Mouse (Mus musculus): ENCODE results near the gene Rpl29. TPM values are rescaled to one million over a fixed set of nuclear protein-coding genes. Genes with fewer than 3 reads are reported as not detected.

Gene Rpl29
- polyA plus RNA-seq, 1 experiment from 2014 or later = 648 TPM

GRCm38 (mm10) chr9:106473753-106474105 is 44.5 kb downstream of the Rpl29 start:
- 74% methylated on average over 5 of the region's 5 CpGs for WGBS
- peaks cover 48% of the 10 kb centered on the region for H3K4me1 ChIP-seq (replicated peaks)
- H3K27me3 ChIP-seq (replicated peaks) = no peaks in the 10 kb centered on the region
- no peaks in the 10 kb centered on the region for H3K36me3 ChIP-seq
- ATAC-seq (ENCODE audit: insufficient number of reproducible peaks, low FRiP score) = no peak
- no peaks in the 10 kb centered on the region for H3K9me3 ChIP-seq (replicated peaks)
- H3K9ac ChIP-seq = no peak overlapping the region
- no peak overlapping the region for H3K4me2 ChIP-seq
- H3K27ac ChIP-seq (ENCODE audit: poor library complexity, severe bottlenecking) = no peak overlapping the region
- H3K4me3 ChIP-seq = no peak overlapping the region

DNA sequence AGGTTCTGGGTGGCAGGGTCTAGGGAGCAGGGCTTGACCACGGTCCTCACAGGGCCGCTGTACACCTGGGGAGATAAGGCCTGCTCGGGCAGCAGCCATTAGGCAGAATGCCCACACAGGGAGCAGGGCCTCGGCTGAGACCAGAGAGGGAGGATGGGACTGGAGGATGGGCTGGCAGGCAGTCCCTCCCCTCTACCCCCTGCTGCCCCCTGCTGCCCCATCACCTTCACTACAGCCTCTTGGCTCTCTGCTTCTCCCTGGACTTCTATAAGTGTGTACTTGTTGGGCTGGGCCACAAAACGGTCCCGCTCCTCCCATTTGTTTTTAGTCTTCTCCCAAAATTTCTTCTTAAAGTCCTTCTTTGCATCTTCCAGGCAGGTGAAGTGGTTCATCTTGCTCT is 45.2 kb downstream of the Rpl29 start:
- peak overlapping the region; percentile 1; the same call in 1 of the 2 replicates for H3K4me2 ChIP-seq
- H3K27me3 ChIP-seq (replicated peaks) = no peaks in the 10 kb centered on the region
- WGBS = under 1% methylated on average over 6 of the region's 6 CpGs
- H3K9ac ChIP-seq = peak overlapping the region; percentile 44
- 0 out of 2 replicates have a peak, but pooled peaks have one; percentile 0 for ATAC-seq (ENCODE audit: insufficient number of reproducible peaks, low FRiP score)
- H3K9me3 ChIP-seq (replicated peaks) = no peaks in the 10 kb centered on the region
- H3K4me1 ChIP-seq (replicated peaks) = peaks cover 48% of the 10 kb centered on the region
- no peaks in the 10 kb centered on the region for H3K36me3 ChIP-seq
- H3K4me3 ChIP-seq = no peak overlapping the region
- H3K27ac ChIP-seq (ENCODE audit: poor library complexity, severe bottlenecking) = no peak overlapping the region

GRCm38 (mm10) chr9:106475046-106475445 is 45.8 kb downstream of the Rpl29 start:
- WGBS = 68% methylated on average over 7 of the region's 7 CpGs
- no peak for ATAC-seq (ENCODE audit: insufficient number of reproducible peaks, low FRiP score)
- Histone ChIP-seq H3K4me3 (no peak overlapping the region), H3K9ac (peak overlapping the region; percentile 44), H3K27me3 (replicated peaks) (no peaks in the 10 kb centered on the region), H3K4me1 (replicated peaks) (peaks cover 48% of the 10 kb centered on the region), H3K9me3 (replicated peaks) (no peaks in the 10 kb centered on the region), H3K27ac (ENCODE audit: poor library complexity, severe bottlenecking) (no peak overlapping the region), H3K4me2 (no peak overlapping the region), H3K36me3 (no peaks in the 10 kb centered on the region)

- Histone ChIP-seq H3K4me3 (peak within 1 kb of the TSS; percentile 77), H3K27ac (ENCODE audit: poor library complexity, severe bottlenecking) (no peak within 1 kb of the TSS), H3K4me2 (peak within 1 kb of the TSS; percentile 93), H3K4me1 (replicated peaks) (peaks cover 48% of the 10 kb centered on the region), H3K36me3 (peaks cover 5% of the 10 kb centered on the region; the same call in 1 of the 2 replicates), H3K9me3 (replicated peaks) (no peaks in the 10 kb centered on the region), H3K27me3 (replicated peaks) (no peaks in the 10 kb centered on the region), H3K9ac (peak within 1 kb of the TSS; percentile 50)
- 81% methylated on average over 10 of the region's 10 CpGs for WGBS
- no peak for ATAC-seq (ENCODE audit: insufficient number of reproducible peaks, low FRiP score)
These were observed 46.4 kb downstream of the Rpl29 start, which contains the start of gene Rrp9 for GRCm38 (mm10) chr9:106475663-106476001. Gene Rrp9 (plus strand): TSS chr9:106475963.

- 28% methylated on average over 16 of the region's 16 CpGs for WGBS
- Histone ChIP-seq H3K9me3 (replicated peaks) (no peaks in the 10 kb centered on the region), H3K4me3 (peak overlapping the region; percentile 77), H3K4me2 (peak overlapping the region; percentile 93), H3K36me3 (peaks cover 11% of the 10 kb centered on the region), H3K27ac (ENCODE audit: poor library complexity, severe bottlenecking) (no peak overlapping the region), H3K27me3 (replicated peaks) (no peaks in the 10 kb centered on the region), H3K4me1 (replicated peaks) (peaks cover 48% of the 10 kb centered on the region), H3K9ac (peak overlapping the region; percentile 50; the same call in 1 of the 2 replicates)
- peak; percentile 12 for ATAC-seq (ENCODE audit: insufficient number of reproducible peaks, low FRiP score)
These were observed 47.0 kb downstream of the Rpl29 start for GRCm38 (mm10) chr9:106476002-106476923.

DNA sequence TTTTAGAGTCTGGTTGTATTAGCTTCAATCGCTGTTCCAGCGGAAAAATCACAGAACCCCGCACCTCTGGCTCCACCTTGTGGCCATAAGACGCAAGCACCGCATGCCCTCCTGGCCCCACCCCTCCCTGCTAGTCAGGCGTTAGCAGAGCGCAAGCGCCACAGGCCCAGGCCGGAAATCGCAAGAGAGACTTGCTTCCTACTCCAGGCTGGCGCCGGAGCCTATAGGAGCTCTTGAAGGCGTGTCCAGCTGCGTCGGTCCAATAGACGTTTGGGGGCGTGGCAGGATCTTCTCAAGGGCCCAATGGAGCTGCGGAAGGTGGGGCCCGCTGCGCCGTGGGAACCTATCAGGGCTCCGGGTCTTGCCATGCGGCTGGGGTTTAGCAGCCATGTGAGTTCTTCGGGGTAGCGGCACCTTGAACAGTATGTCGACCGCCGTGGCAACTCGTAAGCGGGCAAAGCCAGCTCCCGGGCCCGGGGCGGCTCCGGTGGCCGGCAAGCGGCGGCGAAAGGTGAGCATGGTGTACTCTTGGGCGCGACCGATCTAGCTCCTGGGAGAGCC is 47.8 kb downstream of the Rpl29 start, which contains the start of gene Parp3:
TSS of gene Parp3 (minus strand) at position 26 of the 561 bp plus-strand sequence.
- Histone ChIP-seq H3K9ac (peak within 1 kb of the TSS; percentile 77), H3K4me2 (peak within 1 kb of the TSS; percentile 93), H3K4me1 (replicated peaks) (peaks cover 42% of the 10 kb centered on the region), H3K4me3 (peak within 1 kb of the TSS; percentile 77), H3K36me3 (peaks cover 18% of the 10 kb centered on the region), H3K9me3 (replicated peaks) (no peaks in the 10 kb centered on the region), H3K27ac (ENCODE audit: poor library complexity, severe bottlenecking) (0 out of 2 replicates have a peak within 1 kb of the TSS, but pooled peaks have one; percentile 6), H3K27me3 (replicated peaks) (no peaks in the 10 kb centered on the region)
- 0% methylated on average over 41 of the region's 41 CpGs for WGBS
- ATAC-seq (ENCODE audit: insufficient number of reproducible peaks, low FRiP score) = peak; percentile 97

- Histone ChIP-seq H3K27ac (ENCODE audit: poor library complexity, severe bottlenecking) (0 out of 2 replicates have a peak overlapping the region, but pooled peaks have one; percentile 6), H3K4me2 (peak overlapping the region; percentile 93), H3K4me1 (replicated peaks) (peaks cover 36% of the 10 kb centered on the region), H3K27me3 (replicated peaks) (no peaks in the 10 kb centered on the region), H3K9me3 (replicated peaks) (no peaks in the 10 kb centered on the region), H3K9ac (peak overlapping the region; percentile 77), H3K4me3 (peak overlapping the region; percentile 77), H3K36me3 (peaks cover 24% of the 10 kb centered on the region)
- WGBS = under 1% methylated on average over 16 of the region's 16 CpGs
- no peak for ATAC-seq (ENCODE audit: insufficient number of reproducible peaks, low FRiP score)
These were observed 48.4 kb downstream of the Rpl29 start for GRCm38 (mm10) chr9:106477649-106478048.

GRCm38 (mm10) chr9:106478101-106478500 is 48.8 kb downstream of the Rpl29 start:
- no peak for ATAC-seq (ENCODE audit: insufficient number of reproducible peaks, low FRiP score)
- Histone ChIP-seq H3K4me3 (peak overlapping the region; percentile 77), H3K9ac (peak overlapping the region; percentile 77), H3K27me3 (replicated peaks) (no peaks in the 10 kb centered on the region), H3K4me2 (peak overlapping the region; percentile 93), H3K36me3 (peaks cover 29% of the 10 kb centered on the region), H3K9me3 (replicated peaks) (no peaks in the 10 kb centered on the region), H3K27ac (ENCODE audit: poor library complexity, severe bottlenecking) (no peak overlapping the region), H3K4me1 (replicated peaks) (peaks cover 35% of the 10 kb centered on the region)
- 76% methylated on average over 9 of the region's 9 CpGs for WGBS

DNA sequence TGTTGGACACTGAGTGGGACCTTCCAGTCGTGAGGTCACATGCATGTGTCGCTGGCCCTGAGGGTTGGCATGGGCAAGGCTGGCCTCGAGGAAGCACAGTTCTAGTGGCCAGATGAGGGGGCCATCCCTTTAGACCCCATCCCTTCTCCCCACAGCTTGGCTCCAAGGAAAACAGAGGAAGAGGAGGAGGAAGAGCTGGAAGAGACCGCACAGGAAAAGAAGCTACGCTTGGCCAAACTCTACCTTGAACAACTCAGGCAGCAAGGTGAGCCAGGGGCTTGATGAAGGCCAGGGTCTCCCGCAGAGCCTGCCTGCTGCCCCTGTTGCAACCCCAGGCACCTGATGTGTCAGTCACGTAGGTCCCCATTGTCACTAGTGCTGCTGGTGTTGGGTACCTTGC is 51.3 kb downstream of the Rpl29 start:
- Histone ChIP-seq H3K4me1 (replicated peaks) (peaks cover 20% of the 10 kb centered on the region), H3K27me3 (replicated peaks) (no peaks in the 10 kb centered on the region), H3K9me3 (replicated peaks) (no peaks in the 10 kb centered on the region), H3K4me2 (no peak overlapping the region), H3K36me3 (peaks cover 53% of the 10 kb centered on the region), H3K4me3 (no peak overlapping the region), H3K27ac (ENCODE audit: poor library complexity, severe bottlenecking) (no peak overlapping the region), H3K9ac (no peak overlapping the region)
- 90% methylated on average over 7 of the region's 7 CpGs for WGBS
- no peak for ATAC-seq (ENCODE audit: insufficient number of reproducible peaks, low FRiP score)

GRCm38 (mm10) chr9:106481075-106481474 is 51.8 kb downstream of the Rpl29 start:
- Histone ChIP-seq H3K36me3 (peaks cover 59% of the 10 kb centered on the region), H3K9ac (no peak overlapping the region), H3K27me3 (replicated peaks) (no peaks in the 10 kb centered on the region), H3K4me2 (no peak overlapping the region), H3K4me1 (replicated peaks) (peaks cover 15% of the 10 kb centered on the region), H3K4me3 (no peak overlapping the region), H3K27ac (ENCODE audit: poor library complexity, severe bottlenecking) (no peak overlapping the region), H3K9me3 (replicated peaks) (no peaks in the 10 kb centered on the region)
- 91% methylated on average over 15 of the region's 15 CpGs for WGBS
- no peak for ATAC-seq (ENCODE audit: insufficient number of reproducible peaks, low FRiP score)
